In genomic region chr13:69509391-69510244, GRCm38 (mm10) we compare ENCODE assay signal across 7 mouse cellular contexts. TPM values are rescaled to one million over a fixed set of nuclear protein-coding genes. Genes with fewer than 3 reads are reported as not detected.
A peak's percentile ranks its signal among the peaks of the same experiment; 100 is the strongest.
DNase-seq lines count a peak whose midpoint lies in the region; ATAC-seq and TF ChIP-seq lines count a peak whose summit lies in the region.

No protein-coding gene starts in this region.

- peak; percentile 87 for TF ChIP-seq CTCF in layer of hippocampus, adult 2 months (conservative IDR thresholded peaks at IDR 0.05)
- TF ChIP-seq CTCF in Patski (IDR thresholded peaks at IDR 0.05): no peak

- no peaks in the 10 kb centered on the region for H3K9me3 ChIP-seq in forebrain, embryonic 16.5 days (ENCODE audit: control insufficient read depth, low read length)

- H3K27ac ChIP-seq in layer of hippocampus, adult 2 months: peak overlapping the region; percentile 67
- no peak overlapping the region for H3K27ac ChIP-seq in forebrain, embryonic 16.5 days (ENCODE audit: low read length)

- no peak overlapping the region for H3K4me3 ChIP-seq in layer of hippocampus, adult 2 months
- H3K4me3 ChIP-seq in forebrain, embryonic 16.5 days (replicated peaks; ENCODE audit: low read length): no peak overlapping the region

- intact Hi-C loops in left cerebral cortex, postnatal 36 days (cut with DNase I): loop anchor here (5.0 to 10.0 kb wide), 2 partner anchors 105 to 148 kb away; partner anchors contain the start of gene Srd5a1

- no peaks in the 10 kb centered on the region for H3K4me1 ChIP-seq in forebrain, embryonic 16.5 days (replicated peaks; ENCODE audit: control insufficient read depth, insufficient read depth, low read length)

- peak in 1 of 2 experiments; percentile 50 for DNase-seq in layer of hippocampus, adult 2 months (ENCODE audit: low spot score in 2 of 2)
- no peak for DNase-seq in layer of hippocampus, adult 11-12 months (ENCODE audit: low spot score)
- DNase-seq in Patski (ENCODE audit: low read depth, low spot score): no peak
- DNase-seq in left cerebral cortex, postnatal 36 days (ENCODE audit: low spot score in 2 of 2): no peak
- DNase-seq in adrenal gland, adult 8-10 months: no peak

- 61% methylated on average over 9 of the region's 9 CpGs for WGBS in forebrain, embryonic 16.5 days

- H3K27me3 ChIP-seq in Patski: no peaks in the 10 kb centered on the region
- H3K27me3 ChIP-seq in forebrain, embryonic 16.5 days (replicated peaks; ENCODE audit: control insufficient read depth, insufficient read depth, low read length): no peaks in the 10 kb centered on the region

- no peak overlapping the region for H3K4me2 ChIP-seq in forebrain, embryonic 16.5 days (ENCODE audit: low read length)

- POLR2A ChIA-PET in Patski (lab: Charles Lee): interaction anchor here (1.0 kb wide), 1 partner anchor 39 kb away, joined by 5 read pairs; no protein-coding TSS in a partner anchor

- peak; percentile 67 for ATAC-seq in Patski
- ATAC-seq in forebrain, embryonic 16.5 days: peak; percentile 74
- peak; percentile 51 for ATAC-seq in megakaryocyte progenitor cell, adult 5-6 weeks (replicated peaks; ENCODE audit: poor library complexity)

- no peak overlapping the region for H3K9ac ChIP-seq in forebrain, embryonic 16.5 days (replicated peaks; ENCODE audit: low read depth, low read length)

- CTCF ChIA-PET in Patski (lab: Charles Lee): interaction anchor here (0.8 to 3.7 kb wide), 15 partner anchors 10 to 130 kb away, joined by 3 to 26 read pairs (median 6); no protein-coding TSS in a partner anchor

- peaks cover 36% of the 10 kb centered on the region for H3K36me3 ChIP-seq in forebrain, embryonic 16.5 days (ENCODE audit: control insufficient read depth, insufficient read depth)

- in situ Hi-C loops in Patski (cut with MboI; ENCODE audit: low pct_unique_long_range_greater_than_20kb): loop anchor here (5.0 kb wide), 1 partner anchor 33 kb away; no protein-coding TSS in a partner anchor

RNA-seq across cellular contexts. Expression of gene Nsun2, which starts 23.9 kb away (rescaled TPM):
- total RNA-seq in layer of hippocampus, adult 2 months (2021): 10 to 100 TPM; 99.2 to 99.8 TPM
- 100 TPM for polyA plus RNA-seq in Patski (2021)
- polyA plus RNA-seq in forebrain, embryonic 16.5 days (2015; fragmentation: Nextera tagmentation; extraction: Ambion mirVana): 90.8 and 95.3 TPM in 2 replicates
- total RNA-seq in megakaryocyte progenitor cell, adult 5-6 weeks (2015): 111 and 121 TPM in 2 replicates
- 197 and 244 TPM in 2 replicates for total RNA-seq in megakaryocyte progenitor cell, adult 5-6 weeks (2017)
- 10 to 100 TPM; 75.5 to 77.9 TPM for total RNA-seq in left cerebral cortex, postnatal 36 days (2021)
- 10 to 100 TPM; 82.8 to 94.0 (median 84.4) TPM for total RNA-seq in adrenal gland, adult 8-10 months (2022)

RNA-seq across cellular contexts. Expression of gene Tent4a, which starts 24.8 kb away (rescaled TPM):
- 10 to 100 TPM; 44.0 to 46.4 TPM for total RNA-seq in layer of hippocampus, adult 2 months (2021)
- polyA plus RNA-seq in Patski (2021): 27.7 TPM
- 7.5 and 9.0 TPM in 2 replicates for polyA plus RNA-seq in forebrain, embryonic 16.5 days (2015; fragmentation: Nextera tagmentation; extraction: Ambion mirVana)
- total RNA-seq in megakaryocyte progenitor cell, adult 5-6 weeks (2015): 10.8 and 11.2 TPM in 2 replicates
- 10.5 and 10.6 TPM in 2 replicates for total RNA-seq in megakaryocyte progenitor cell, adult 5-6 weeks (2017)
- 10 to 100 TPM; 40.2 to 43.4 TPM for total RNA-seq in left cerebral cortex, postnatal 36 days (2021)
- total RNA-seq in adrenal gland, adult 8-10 months (2022): 10 to 100 TPM; 22.6 to 24.5 (median 23.7) TPM
